Mouse (Mus musculus) spleen, postnatal 10 days (tissue): ENCODE measurements around the gene Nup93.
"Not testable (repeated sequence)": the region's sequence is repeated elsewhere in the genome, so short reads cannot be mapped to it uniquely, and the experiment has no call there.

Experiments
- DNase-seq, 2 experiments: peaks; one replicate each; pipeline ENCODE4 v3.0.0; 2021 to 2022; ENCODE audit warnings: low spot score in 2 of 2

The Nup93 gene

GRCm38 (mm10) chr8:94214252-94215173 lies at the start of gene Nup93:
Nup93 (plus strand) TSS chr8:94214564.
- peak; percentile 89 to 96 for DNase-seq

- not testable (repeated sequence) for DNase-seq
Observed at GRCm38 (mm10) chr8:94165772-94166171, 48.6 kb upstream of the Nup93 start.

- peak; percentile 91 to 92 for DNase-seq
Observed at GRCm38 (mm10) chr8:94167244-94167643, 47.1 kb upstream of the Nup93 start.

- DNase-seq = no peak
Observed at GRCm38 (mm10) chr8:94169547-94169946, 44.8 kb upstream of the Nup93 start.

- no peak for DNase-seq
Observed at GRCm38 (mm10) chr8:94171321-94171755, 43.0 kb upstream of the Nup93 start.

- peak; percentile 65 to 88 for DNase-seq
Observed at GRCm38 (mm10) chr8:94172075-94172808, 42.1 kb upstream of the Nup93 start, which contains the start of gene Mt2. Mt2 (plus strand) TSS chr8:94172664.

GRCm38 (mm10) chr8:94172809-94173732 lies 41.3 kb upstream of the Nup93 start:
- peak; percentile 39 to 45 for DNase-seq

GRCm38 (mm10) chr8:94173848-94174403 lies 40.4 kb upstream of the Nup93 start:
- DNase-seq = no peak

- no peak for DNase-seq
Observed at GRCm38 (mm10) chr8:94174619-94175213, 39.6 kb upstream of the Nup93 start.

- no peak for DNase-seq
Observed at GRCm38 (mm10) chr8:94177716-94178390, 36.5 kb upstream of the Nup93 start.

- DNase-seq = peak; percentile 69 to 89
Observed at GRCm38 (mm10) chr8:94178857-94179712, 35.3 kb upstream of the Nup93 start, which contains the start of gene Mt1. Mt1 (plus strand) TSS chr8:94179082.

- peak in 1 of 2 experiments; percentile 46 for DNase-seq
Observed at GRCm38 (mm10) chr8:94179713-94180560, 34.4 kb upstream of the Nup93 start.

- DNase-seq = no peak
Observed at GRCm38 (mm10) chr8:94180561-94180908, 33.8 kb upstream of the Nup93 start.

GRCm38 (mm10) chr8:94182055-94182929 lies 32.1 kb upstream of the Nup93 start:
- no peak for DNase-seq

GRCm38 (mm10) chr8:94183117-94183516 lies 31.2 kb upstream of the Nup93 start:
- DNase-seq = peak; percentile 54 to 84

- DNase-seq = no peak
Observed at GRCm38 (mm10) chr8:94184357-94184843, 30.0 kb upstream of the Nup93 start.

- DNase-seq = no peak
Observed at GRCm38 (mm10) chr8:94185791-94186190, 28.6 kb upstream of the Nup93 start.
